Mouse (Mus musculus) intestine, postnatal 0 days (tissue): ENCODE measurements around the gene Dhx16. TPM values are rescaled to one million over a fixed set of nuclear protein-coding genes. Genes with fewer than 3 reads are reported as not detected.
"Not testable (repeated sequence)": the region's sequence is repeated elsewhere in the genome, so short reads cannot be mapped to it uniquely, and the experiment has no call there.

Source experiments
- ATAC-seq: fragments of 200-750 bp; cut with Nextera tagmentation; 2 replicates; pipeline ENCODE4 v1.8.0; 2017; ENCODE audit warnings: mild to moderate bottlenecking, moderate TSS enrichment, moderate library complexity
- H3K27ac ChIP-seq: fragments of 300-500 bp; sonication (generic); 2 replicates; pipeline ENCODE4 v1.5.1; 2014; ENCODE audit warnings: mild to moderate bottlenecking, low read depth, low read length, moderate library complexity
- H3K27me3 ChIP-seq: fragments of 300-500 bp; sonication (generic); replicated peaks from 2 replicates; pipeline ENCODE4 v1.6.1; 2014; ENCODE audit warnings: low read length, mixed read lengths; ENCODE audit not compliant: control insufficient read depth, insufficient read depth
- H3K36me3 ChIP-seq: fragments of 300-500 bp; sonication (generic); 2 replicates; pipeline ENCODE4 v1.6.1; 2014; ENCODE audit warnings: mild to moderate bottlenecking, moderate library complexity; ENCODE audit not compliant: control insufficient read depth, insufficient read depth
- H3K4me1 ChIP-seq: fragments of 300-500 bp; sonication (generic); replicated peaks from 2 replicates; pipeline ENCODE4 v1.6.1; 2014; ENCODE audit warnings: antibody characterized with exemption, low read length, mixed read lengths; ENCODE audit not compliant: control insufficient read depth, insufficient read depth
- H3K4me2 ChIP-seq: fragments of 300-500 bp; sonication (generic); replicated peaks from 2 replicates; pipeline ENCODE4 v1.6.1; 2014; ENCODE audit warnings: low read depth, mild to moderate bottlenecking, moderate library complexity
- H3K4me3 ChIP-seq: fragments of 300-500 bp; sonication (generic); 2 replicates; pipeline ENCODE4 v1.5.1; 2014; ENCODE audit warnings: low read depth, low read length
- H3K9ac ChIP-seq: fragments of 300-500 bp; sonication (generic); 2 replicates; pipeline ENCODE4 v1.6.1; 2014; ENCODE audit warnings: mild to moderate bottlenecking, low read depth, low read length
- H3K9me3 ChIP-seq: fragments of 300-500 bp; sonication (generic); 2 replicates; pipeline ENCODE4 v1.6.1; 2016; ENCODE audit warnings: mixed run types; ENCODE audit not compliant: control insufficient read depth
- CTCF ChIP-seq: sonication (generic); IDR thresholded peaks from 2 replicates; pipeline ENCODE4 v1.5.1; 2016; ENCODE audit warnings: low read depth, mild to moderate bottlenecking, control low read depth, antibody characterized with exemption, moderate library complexity
- WGBS: fragments of 180-500 bp; shearing (Covaris S2); extraction: QIAGEN DNeasy Blood & Tissue Kit; methylation state at CpG from one replicate; pipeline ENCODE4 v1.1.7; 2014; 5-methylcytosine and 5-hydroxymethylcytosine counted together
- polyA plus RNA-seq: library from polyadenylated mRNA; unstranded; fragments of >200 nt; fragmentation: Nextera tagmentation; extraction: Ambion mirVana; gene quantifications from 2 replicates; pipeline ENCODE4 v1.2.1, GENCODE M21; 2015

Dhx16 gene
- polyA plus RNA-seq, 1 experiment from 2014 or later: 17.2 TPM

GRCm38 (mm10) chr17:35923281-35923680, 43.7 kb downstream of the Dhx16 start:
- no peak for ATAC-seq
- Histone ChIP-seq H3K4me2 (no peak overlapping the region), H3K27me3 (no peaks in the 10 kb centered on the region), H3K9me3 (no peaks in the 10 kb centered on the region), H3K27ac (no peak overlapping the region), H3K36me3 (peaks cover 43% of the 10 kb centered on the region), H3K4me3 (no peak overlapping the region), H3K9ac (no peak overlapping the region), H3K4me1 (peaks cover 4% of the 10 kb centered on the region; the same call in 1 of the 2 replicates)
- WGBS: 91% methylated on average over 4 of the region's 4 CpGs
- no peak for TF ChIP-seq CTCF

- H3K4me1 ChIP-seq: no peaks in the 10 kb centered on the region
- H3K27ac ChIP-seq: no peak overlapping the region
- no peak for TF ChIP-seq CTCF
- no peaks in the 10 kb centered on the region for H3K9me3 ChIP-seq
- no peak overlapping the region for H3K4me2 ChIP-seq
- H3K27me3 ChIP-seq: no peaks in the 10 kb centered on the region
- H3K36me3 ChIP-seq: peaks cover 72% of the 10 kb centered on the region
- WGBS: 18% methylated on average over 1 of the region's 1 CpGs
- H3K9ac ChIP-seq: no peak overlapping the region
- no peak overlapping the region for H3K4me3 ChIP-seq
- ATAC-seq: no peak
Measured at GRCm38 (mm10) chr17:35927471-35927870, 47.9 kb downstream of the Dhx16 start.

- Histone ChIP-seq H3K4me1 (no peaks in the 10 kb centered on the region), H3K9ac (no peak overlapping the region), H3K27me3 (no peaks in the 10 kb centered on the region), H3K27ac (no peak overlapping the region), H3K9me3 (no peaks in the 10 kb centered on the region), H3K4me3 (no peak overlapping the region), H3K36me3 (peaks cover 58% of the 10 kb centered on the region), H3K4me2 (no peak overlapping the region)
- no peak for ATAC-seq
- TF ChIP-seq CTCF: no peak
- WGBS: 97% methylated on average over 2 of the region's 2 CpGs
Measured at GRCm38 (mm10) chr17:35929534-35929933, 49.9 kb downstream of the Dhx16 start.

GRCm38 (mm10) chr17:35930627-35931026, 51.0 kb downstream of the Dhx16 start:
- H3K4me1 ChIP-seq: no peaks in the 10 kb centered on the region
- no peaks in the 10 kb centered on the region for H3K9me3 ChIP-seq
- H3K4me3 ChIP-seq: no peak overlapping the region
- TF ChIP-seq CTCF: no peak
- no peak overlapping the region for H3K4me2 ChIP-seq
- ATAC-seq: no peak
- no peak overlapping the region for H3K27ac ChIP-seq
- no peaks in the 10 kb centered on the region for H3K27me3 ChIP-seq
- H3K9ac ChIP-seq: no peak overlapping the region
- WGBS: 95% methylated on average over 12 of the region's 12 CpGs
- H3K36me3 ChIP-seq: peaks cover 47% of the 10 kb centered on the region

GRCm38 (mm10) chr17:35932608-35933007, 53.0 kb downstream of the Dhx16 start:
- Histone ChIP-seq H3K4me2 (no peak overlapping the region), H3K9me3 (no peaks in the 10 kb centered on the region), H3K27ac (no peak overlapping the region), H3K36me3 (peaks cover 35% of the 10 kb centered on the region), H3K9ac (no peak overlapping the region), H3K4me1 (no peaks in the 10 kb centered on the region), H3K4me3 (no peak overlapping the region), H3K27me3 (no peaks in the 10 kb centered on the region)
- TF ChIP-seq CTCF: no peak
- 87% methylated on average over 4 of the region's 4 CpGs for WGBS
- no peak for ATAC-seq

- not testable (repeated sequence) for H3K9me3 ChIP-seq, H3K27ac ChIP-seq, H3K27me3 ChIP-seq, H3K4me2 ChIP-seq, H3K36me3 ChIP-seq, H3K9ac ChIP-seq, ATAC-seq, H3K4me1 ChIP-seq, H3K4me3 ChIP-seq
- WGBS: 83% methylated on average over 14 of the region's 14 CpGs
Measured at GRCm38 (mm10) chr17:35935763-35936162, 56.1 kb downstream of the Dhx16 start.
